Mouse (Mus musculus): ENCODE measurements around the gene Smoc1.

DNA sequence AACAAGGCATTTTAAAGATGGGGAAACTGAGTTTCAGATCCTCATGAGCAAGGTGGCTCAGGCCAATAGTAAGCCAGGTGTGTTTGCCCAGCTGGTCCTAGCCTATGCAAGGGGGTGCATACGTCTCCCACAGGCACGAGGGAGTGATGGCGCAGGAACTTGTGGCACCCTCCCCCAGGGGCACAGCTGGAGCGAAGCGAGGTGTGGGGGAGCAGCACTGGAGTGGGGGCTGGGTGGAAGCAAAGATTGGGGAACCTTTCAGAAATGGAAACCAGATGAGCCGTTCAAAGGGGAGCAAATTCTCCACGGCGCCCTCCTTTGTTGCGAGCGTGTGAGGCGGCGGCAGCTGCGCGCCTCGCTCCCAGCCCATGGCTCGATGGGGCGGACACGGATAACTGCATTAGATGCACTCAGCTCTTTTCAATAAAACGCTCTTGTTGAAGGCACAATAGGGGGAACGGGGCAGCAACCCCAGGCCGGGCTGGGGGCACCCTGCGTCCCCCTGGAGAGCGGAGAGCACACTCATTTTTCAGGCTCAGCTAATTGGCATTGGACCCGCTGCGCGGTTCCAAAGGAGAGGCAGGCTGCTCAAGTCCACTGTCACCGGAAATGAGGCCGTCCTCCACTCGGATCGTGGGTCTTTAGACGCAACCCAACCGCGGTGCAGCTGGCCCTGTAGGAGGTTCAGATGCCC lies 27.9 kb upstream of the Smoc1 start:
- TF ChIP-seq GATA1 (IDR thresholded peaks at IDR 0.05; ENCODE audit: low read length): no peak
- TF ChIP-seq TAL1 (IDR thresholded peaks at IDR 0.05; ENCODE audit: low read length): no peak
